Mouse (Mus musculus) spleen, adult 2 months (tissue): ENCODE measurements around the gene Padi2.

Experiments
- CTCF ChIP-seq: fragments of 200-500 bp; IDR thresholded peaks from 2 replicates; pipeline ENCODE4 v1.5.1; 2011; ENCODE audit warnings: mild to moderate bottlenecking, inconsistent platforms; ENCODE audit not compliant: insufficient read depth, insufficient read length, insufficient replicate concordance; ENCODE audit errors: extremely low read depth
- POLR2A ChIP-seq: fragments of 200-500 bp; IDR thresholded peaks from 2 replicates; pipeline ENCODE4 v1.6.1; 2011; ENCODE audit warnings: low read depth, low read length, inconsistent platforms

- TF ChIP-seq CTCF (no peak), POLR2A (no peak)
Observed at GRCm38 (mm10) chr4:140967386-140968159, 61.4 kb downstream of the Padi2 start.
